Comparison of ENCODE assay signal across 19 mouse cellular contexts in the genomic region with DNA sequence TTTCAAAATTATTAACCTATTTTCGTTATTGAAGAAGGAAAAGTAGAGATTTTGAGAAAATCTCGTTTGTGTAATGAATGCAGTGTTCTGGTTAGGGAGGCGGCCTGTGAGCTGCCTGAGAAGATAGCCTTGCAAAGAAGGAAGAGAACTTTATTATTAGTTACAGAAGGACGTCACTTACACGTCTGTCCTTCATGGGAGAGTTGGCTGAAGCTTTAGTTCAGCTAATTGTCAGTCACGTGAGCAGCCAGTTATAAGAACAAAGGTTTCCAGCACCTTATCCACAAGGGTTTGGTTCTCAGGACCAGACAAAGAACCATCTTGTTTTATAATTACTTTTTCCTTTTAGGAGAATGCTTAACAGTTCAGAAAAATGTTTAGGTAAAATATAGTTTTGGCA.
DNase-seq lines count a peak whose midpoint lies in the region; ATAC-seq and TF ChIP-seq lines count a peak whose summit lies in the region.
"Had no signal": no experiment of that assay in that cellular context is flagged by ENCODE, and none has a peak within 500 bp of the region (broad histone marks: within the 10 kb centered on the region; RNA-seq: fewer than 3 reads in every experiment).

No protein-coding gene starts in this region.

- no peak for DNase-seq in heart, adult 2 months
- DNase-seq in heart, postnatal 4 days: no peak
- no peak for DNase-seq in left cerebral cortex, adult 2 months (ENCODE audit: extremely low spot score in 1 of 2, low spot score in 2 of 2)
- no peak for DNase-seq in left cerebral cortex, adult 18-20 months (ENCODE audit: low spot score in 2 of 2)
- DNase-seq: adrenal gland, adult 8-10 months; adrenal gland, postnatal 25 days; cerebellum, adult 11-12 months; cerebellum, adult 8-10 months; cerebellum, postnatal 36 days; gastrocnemius, postnatal 25 days; kidney, adult 11 months; kidney, adult 8-10 months had no signal

- no peaks in the 10 kb centered on the region for H3K36me3 ChIP-seq in heart, adult 2 months (ENCODE audit: control insufficient read depth, insufficient read depth, low read length)
- no peaks in the 10 kb centered on the region for H3K36me3 ChIP-seq in heart, embryonic 11.5 days (ENCODE audit: control insufficient read depth, insufficient read depth, low read length)
- H3K36me3 ChIP-seq in heart, embryonic 13.5 days: peaks cover 13% of the 10 kb centered on the region
- H3K36me3 ChIP-seq: intestine, embryonic 15.5 days had no signal

- no peak overlapping the region for H3K9ac ChIP-seq in heart, adult 2 months (ENCODE audit: low read depth, low read length)
- no peak overlapping the region for H3K9ac ChIP-seq in heart, embryonic 11.5 days (ENCODE audit: low read depth, low read length)
- no peak overlapping the region for H3K9ac ChIP-seq in heart, embryonic 13.5 days
- H3K9ac ChIP-seq: forebrain, embryonic 13.5 days; hindbrain, embryonic 13.5 days; intestine, embryonic 15.5 days had no signal

- WGBS in heart, adult 2 months: 37% methylated on average over 6 of the region's 6 CpGs
- 49% methylated on average over 6 of the region's 6 CpGs for WGBS in heart, embryonic 11.5 days (ENCODE audit: insufficient replicate concordance)
- WGBS in heart, embryonic 13.5 days: 32% methylated on average over 6 of the region's 6 CpGs

- no peak for TF ChIP-seq EP300 in heart, adult 2 months (IDR thresholded peaks at IDR 0.05; ENCODE audit: insufficient read depth, low read depth, low read length)

- H3K27me3 ChIP-seq in heart, adult 2 months (ENCODE audit: control insufficient read depth, insufficient read depth, low read length): no peaks in the 10 kb centered on the region
- H3K27me3 ChIP-seq in heart, embryonic 11.5 days (ENCODE audit: control insufficient read depth, insufficient read depth, low read length): no peaks in the 10 kb centered on the region
- H3K27me3 ChIP-seq in heart, embryonic 13.5 days (replicated peaks): no peaks in the 10 kb centered on the region
- H3K27me3 ChIP-seq: forebrain, embryonic 13.5 days; hindbrain, embryonic 13.5 days; intestine, embryonic 15.5 days had no signal

- H3K4me1 ChIP-seq in heart, adult 2 months (ENCODE audit: control insufficient read depth, insufficient read depth, low read length): peaks cover 2% of the 10 kb centered on the region; the same call in 1 of the 2 replicates
- H3K4me1 ChIP-seq in heart, embryonic 11.5 days (ENCODE audit: control insufficient read depth, insufficient read depth, low read length): peaks cover 11% of the 10 kb centered on the region; the same call in 1 of the 2 replicates
- H3K4me1 ChIP-seq in heart, embryonic 13.5 days: peaks cover 17% of the 10 kb centered on the region
- H3K4me1 ChIP-seq: hindbrain, embryonic 10.5 days; hindbrain, embryonic 13.5 days; intestine, embryonic 15.5 days had no signal

- no peak for ATAC-seq in heart, embryonic 11.5 days (replicated peaks; ENCODE audit: insufficient number of reproducible peaks, low FRiP score, low TSS enrichment)
- ATAC-seq in heart, embryonic 13.5 days (ENCODE audit: extremely low read depth, insufficient number of reproducible peaks, low FRiP score, low TSS enrichment): no peak
- ATAC-seq: forebrain, embryonic 13.5 days; intestine, embryonic 15.5 days had no signal

- no peaks in the 10 kb centered on the region for H3K9me3 ChIP-seq in heart, embryonic 11.5 days (replicated peaks; ENCODE audit: control insufficient read depth, low read length)
- H3K9me3 ChIP-seq in heart, embryonic 13.5 days: no peaks in the 10 kb centered on the region
- H3K9me3 ChIP-seq: forebrain, embryonic 10.5 days; hindbrain, embryonic 10.5 days; hindbrain, embryonic 13.5 days; intestine, embryonic 15.5 days had no signal

- peak overlapping the region; percentile 59 for H3K27ac ChIP-seq in heart, adult 2 months
- no peak overlapping the region for H3K27ac ChIP-seq in heart, embryonic 11.5 days (ENCODE audit: low read depth, low read length)
- H3K27ac ChIP-seq in heart, embryonic 13.5 days (replicated peaks): 0 out of 2 replicates have a peak overlapping the region, but pooled peaks have one; percentile 5
- H3K27ac ChIP-seq in left cerebral cortex, adult 2 months: peak overlapping the region; percentile 28; the same call in 1 of the 2 replicates
- H3K27ac ChIP-seq: forebrain, embryonic 10.5 days; forebrain, embryonic 13.5 days; hindbrain, embryonic 10.5 days; hindbrain, embryonic 13.5 days; intestine, embryonic 15.5 days had no signal

- no peak overlapping the region for H3K4me3 ChIP-seq in heart, adult 2 months
- H3K4me3 ChIP-seq in heart, embryonic 11.5 days (ENCODE audit: low read depth, low read length): no peak overlapping the region
- no peak overlapping the region for H3K4me3 ChIP-seq in heart, embryonic 13.5 days
- H3K4me3 ChIP-seq in left cerebral cortex, adult 2 months: no peak overlapping the region
- H3K4me3 ChIP-seq: forebrain, embryonic 10.5 days; forebrain, embryonic 13.5 days; hindbrain, embryonic 10.5 days; hindbrain, embryonic 13.5 days; intestine, embryonic 15.5 days had no signal

- no peak overlapping the region for H3K4me2 ChIP-seq in heart, embryonic 11.5 days
- no peak overlapping the region for H3K4me2 ChIP-seq in heart, embryonic 13.5 days
- H3K4me2 ChIP-seq: forebrain, embryonic 13.5 days; hindbrain, embryonic 13.5 days; intestine, embryonic 15.5 days had no signal

- TF ChIP-seq POLR2A in heart, adult 2 months (IDR thresholded peaks at IDR 0.05; ENCODE audit: insufficient read depth, low read depth, low read length): no peak

- TF ChIP-seq CTCF in heart, adult 2 months (IDR thresholded peaks at IDR 0.05): no peak
- no peak for TF ChIP-seq CTCF in left cerebral cortex, adult 2 months (IDR thresholded peaks at IDR 0.05)

- no peaks in the 10 kb centered on the region for H3K79me2 ChIP-seq in heart, adult 2 months (replicated peaks; ENCODE audit: control insufficient read depth, insufficient read depth, low read length)

- intact Hi-C loops in heart, adult 2 months (cut with DNase I): loop anchor here (10.0 kb wide), 1 partner anchor 89 kb away; no protein-coding TSS in a partner anchor
- intact Hi-C loops in left cerebral cortex, adult 2 months (cut with DNase I): no loop called here
